Mouse (Mus musculus) kidney, adult 2 months (tissue): ENCODE data around the gene Dcaf17. TPM values are rescaled to one million over a fixed set of nuclear protein-coding genes. Genes with fewer than 3 reads are reported as not detected.

Source experiments
- DNase-seq: peaks from one replicate; pipeline ENCODE4 v3.0.0; 2021
- H3K27ac ChIP-seq: fragments of 200-500 bp; 2 replicates; pipeline ENCODE4 v1.5.1; 2012; ENCODE audit warnings: low read depth, low read length, control low read depth, inconsistent platforms; ENCODE audit not compliant: insufficient read depth
- H3K27me3 ChIP-seq: fragments of 200-500 bp; replicated peaks from 2 replicates; pipeline ENCODE4 v1.6.1; 2012; ENCODE audit warnings: mild to moderate bottlenecking, moderate library complexity, low read length, inconsistent platforms; ENCODE audit not compliant: control insufficient read depth, insufficient read depth
- H3K36me3 ChIP-seq: fragments of 200-500 bp; 2 replicates; pipeline ENCODE4 v1.6.1; 2012; ENCODE audit warnings: mild to moderate bottlenecking, moderate library complexity, low read length, inconsistent platforms; ENCODE audit not compliant: control insufficient read depth, insufficient read depth
- H3K4me1 ChIP-seq: fragments of 200-500 bp; 2 replicates; pipeline ENCODE4 v1.6.1; 2011; ENCODE audit warnings: low read length; ENCODE audit not compliant: control insufficient read depth, insufficient read depth
- H3K4me3 ChIP-seq: fragments of 200-500 bp; 2 replicates; pipeline ENCODE4 v1.5.1; 2011; ENCODE audit warnings: mild to moderate bottlenecking, low read depth, low read length, control low read depth; ENCODE audit not compliant: insufficient read depth
- CTCF ChIP-seq: fragments of 200-500 bp; conservative IDR thresholded peaks from 2 replicates; pipeline ENCODE4 v1.5.1; 2011; ENCODE audit warnings: low read depth, mild to moderate bottlenecking, control low read depth, low read length, moderate library complexity, mixed read lengths; ENCODE audit not compliant: insufficient read depth, insufficient read length
- POLR2A ChIP-seq: fragments of 200-500 bp; IDR thresholded peaks from one replicate; pipeline ENCODE4 v1.6.1; 2011; ENCODE audit warnings: low read depth, low read length, control low read depth
- WGBS: fragments of 180-500 bp; shearing (Covaris S2); methylation state at CpG from one replicate; pipeline ENCODE4 v1.1.7; 2018; 5-methylcytosine and 5-hydroxymethylcytosine counted together
- polyA plus RNA-seq: library from polyadenylated mRNA; depleted of rRNA; stranded (reverse); fragments of >200 nt; gene quantifications from 2 replicates; pipeline ENCODE4 v1.2.3, GENCODE M21; 2012

The Dcaf17 gene
- polyA plus RNA-seq, 1 experiment = 3.7 TPM

- H3K4me3 ChIP-seq = no peak overlapping the region
- DNase-seq = no peak
- no peak overlapping the region for H3K27ac ChIP-seq
- 0 out of 2 replicates have a peak, but pooled peaks cover 4% of the 10 kb centered on the region for H3K27me3 ChIP-seq
- H3K36me3 ChIP-seq = no peaks in the 10 kb centered on the region
- peaks cover 5% of the 10 kb centered on the region; the same call in 1 of the 2 replicates for H3K4me1 ChIP-seq
- 54% methylated on average over 5 of the region's 5 CpGs for WGBS
- TF ChIP-seq POLR2A = no peak
- no peak for TF ChIP-seq CTCF
Observed at GRCm38 (mm10) chr2:71121406-71121805, 66.3 kb downstream of the Dcaf17 start.

GRCm38 (mm10) chr2:71122268-71123029 is 67.3 kb downstream of the Dcaf17 start:
- 80% methylated on average over 13 of the region's 13 CpGs for WGBS
- TF ChIP-seq CTCF = no peak
- TF ChIP-seq POLR2A = no peak
- H3K4me3 ChIP-seq = no peak overlapping the region
- no peak overlapping the region for H3K27ac ChIP-seq
- H3K27me3 ChIP-seq = 0 out of 2 replicates have a peak, but pooled peaks cover 4% of the 10 kb centered on the region
- no peak for DNase-seq
- peaks cover 5% of the 10 kb centered on the region; the same call in 1 of the 2 replicates for H3K4me1 ChIP-seq
- H3K36me3 ChIP-seq = no peaks in the 10 kb centered on the region

GRCm38 (mm10) chr2:71123591-71123990 is 68.5 kb downstream of the Dcaf17 start:
- DNase-seq = no peak
- H3K4me3 ChIP-seq = no peak overlapping the region
- 58% methylated on average over 2 of the region's 2 CpGs for WGBS
- no peaks in the 10 kb centered on the region for H3K4me1 ChIP-seq
- TF ChIP-seq POLR2A = no peak
- no peak for TF ChIP-seq CTCF
- no peak overlapping the region for H3K27ac ChIP-seq
- no peaks in the 10 kb centered on the region for H3K36me3 ChIP-seq
- no peaks in the 10 kb centered on the region for H3K27me3 ChIP-seq

- H3K4me1 ChIP-seq = no peaks in the 10 kb centered on the region
- no peak for TF ChIP-seq POLR2A
- no peak for TF ChIP-seq CTCF
- H3K27ac ChIP-seq = no peak overlapping the region
- no peak for DNase-seq
- 73% methylated on average over 10 of the region's 10 CpGs for WGBS
- H3K4me3 ChIP-seq = no peak overlapping the region
- H3K27me3 ChIP-seq = no peaks in the 10 kb centered on the region
- H3K36me3 ChIP-seq = no peaks in the 10 kb centered on the region
Observed at GRCm38 (mm10) chr2:71127779-71128534, 72.8 kb downstream of the Dcaf17 start.

- 86% methylated on average over 2 of the region's 2 CpGs for WGBS
- Histone ChIP-seq H3K36me3 (no peaks in the 10 kb centered on the region), H3K27ac (no peak overlapping the region), H3K4me3 (no peak overlapping the region), H3K4me1 (no peaks in the 10 kb centered on the region), H3K27me3 (no peaks in the 10 kb centered on the region)
- DNase-seq = no peak
- TF ChIP-seq CTCF (no peak), POLR2A (no peak)
Observed at GRCm38 (mm10) chr2:71130366-71130765, 75.2 kb downstream of the Dcaf17 start.

GRCm38 (mm10) chr2:71131866-71132496 is 76.9 kb downstream of the Dcaf17 start:
- no peak overlapping the region for H3K27ac ChIP-seq
- H3K27me3 ChIP-seq = no peaks in the 10 kb centered on the region
- DNase-seq = no peak
- H3K4me3 ChIP-seq = no peak overlapping the region
- WGBS = 78% methylated on average over 3 of the region's 3 CpGs
- TF ChIP-seq POLR2A (no peak), CTCF (no peak)
- no peaks in the 10 kb centered on the region for H3K4me1 ChIP-seq
- H3K36me3 ChIP-seq = no peaks in the 10 kb centered on the region

GRCm38 (mm10) chr2:71134041-71134505 is 78.9 kb downstream of the Dcaf17 start:
- WGBS = 88% methylated on average over 9 of the region's 9 CpGs
- Histone ChIP-seq H3K27me3 (no peaks in the 10 kb centered on the region), H3K4me3 (no peak overlapping the region), H3K36me3 (no peaks in the 10 kb centered on the region), H3K4me1 (no peaks in the 10 kb centered on the region), H3K27ac (no peak overlapping the region)
- TF ChIP-seq POLR2A (no peak), CTCF (no peak)
- DNase-seq = no peak
